Mouse (Mus musculus) liver, embryonic 15.5 days (tissue): ENCODE results near the gene Gabrb1. TPM values are rescaled to one million over a fixed set of nuclear protein-coding genes. Genes with fewer than 3 reads are reported as not detected.
"Not testable (repeated sequence)": the region's sequence is repeated elsewhere in the genome, so short reads cannot be mapped to it uniquely, and the experiment has no call there.

Source experiments
- ATAC-seq: fragments of 200-750 bp; cut with Nextera tagmentation; 2 replicates; pipeline ENCODE4 v1.8.0; 2017; ENCODE audit warnings: moderate number of reproducible peaks, mild to moderate bottlenecking, moderate library complexity; ENCODE audit not compliant: insufficient read depth
- H3K27ac ChIP-seq: fragments of 300-500 bp; sonication (generic); replicated peaks from 2 replicates; pipeline ENCODE4 v1.5.1; 2015; ENCODE audit warnings: mild to moderate bottlenecking, inconsistent platforms
- H3K27me3 ChIP-seq: fragments of 300-500 bp; sonication (generic); 2 replicates; pipeline ENCODE4 v1.6.1; 2015; ENCODE audit warnings: mild to moderate bottlenecking, inconsistent platforms
- H3K36me3 ChIP-seq: fragments of 300-500 bp; sonication (generic); replicated peaks from 2 replicates; pipeline ENCODE4 v1.6.1; 2015; ENCODE audit warnings: moderate library complexity, mild to moderate bottlenecking, inconsistent platforms
- H3K4me1 ChIP-seq: fragments of 300-500 bp; sonication (generic); replicated peaks from 2 replicates; pipeline ENCODE4 v1.6.1; 2015; ENCODE audit warnings: inconsistent platforms
- H3K4me2 ChIP-seq: fragments of 300-500 bp; sonication (generic); 2 replicates; pipeline ENCODE4 v1.6.1; 2015; ENCODE audit warnings: moderate library complexity, mild to moderate bottlenecking, inconsistent platforms
- H3K4me3 ChIP-seq: fragments of 300-500 bp; sonication (generic); replicated peaks from 2 replicates; pipeline ENCODE4 v1.5.1; 2015; ENCODE audit warnings: mild to moderate bottlenecking, inconsistent platforms
- H3K9ac ChIP-seq: fragments of 300-500 bp; sonication (generic); 2 replicates; pipeline ENCODE4 v1.6.1; 2015; ENCODE audit warnings: moderate library complexity, mild to moderate bottlenecking, inconsistent platforms
- H3K9me3 ChIP-seq: fragments of 300-500 bp; sonication (generic); replicated peaks from 2 replicates; pipeline ENCODE4 v1.6.1; 2016; ENCODE audit warnings: inconsistent platforms
- WGBS: fragments of 180-500 bp; shearing (Covaris S2); methylation state at CpG from one replicate; pipeline ENCODE4 v1.1.7; 2015; ENCODE audit warnings: mixed read lengths; ENCODE audit not compliant: insufficient replicate concordance; 5-methylcytosine and 5-hydroxymethylcytosine counted together
- polyA plus RNA-seq: library from polyadenylated mRNA; unstranded; fragments of >200 nt; fragmentation: Nextera tagmentation; extraction: Ambion mirVana; gene quantifications from 2 replicates; pipeline ENCODE4 v1.2.1, GENCODE M21; 2015

Gabrb1 gene
- polyA plus RNA-seq, 1 experiment from 2014 or later = 0.03 TPM

GRCm38 (mm10) chr5:72122414-72123037 is 464.6 kb downstream of the Gabrb1 start:
- no peaks in the 10 kb centered on the region for H3K9me3 ChIP-seq
- ATAC-seq = no peak
- no peak overlapping the region for H3K4me2 ChIP-seq
- H3K9ac ChIP-seq = no peak overlapping the region
- H3K4me1 ChIP-seq = no peaks in the 10 kb centered on the region
- no peak overlapping the region for H3K27ac ChIP-seq
- no peak overlapping the region for H3K4me3 ChIP-seq
- no peaks in the 10 kb centered on the region for H3K27me3 ChIP-seq
- H3K36me3 ChIP-seq = no peaks in the 10 kb centered on the region
- WGBS = 48% methylated on average over 6 of the region's 6 CpGs

DNA sequence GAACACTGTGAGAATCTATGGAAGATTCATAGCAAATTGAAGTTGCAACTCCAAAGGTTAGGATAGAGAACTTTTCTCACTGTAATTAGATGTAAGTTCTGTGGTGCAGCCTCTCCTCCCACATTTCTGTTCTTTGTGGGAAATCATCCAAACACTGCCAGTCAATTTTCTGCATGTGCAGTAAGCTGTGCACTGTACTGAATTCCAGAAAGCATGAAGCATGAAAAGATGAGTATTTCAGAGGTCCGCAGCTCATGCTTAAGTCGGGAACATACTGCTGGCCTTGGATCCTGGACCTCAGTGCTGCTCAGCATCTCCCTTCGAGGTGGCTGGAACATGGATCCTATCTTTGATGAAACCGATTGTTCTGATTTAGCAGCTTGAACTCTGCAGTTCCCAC is 468.8 kb downstream of the Gabrb1 start:
- Histone ChIP-seq H3K27me3 (no peaks in the 10 kb centered on the region), H3K4me3 (no peak overlapping the region), H3K9me3 (no peaks in the 10 kb centered on the region), H3K36me3 (no peaks in the 10 kb centered on the region), H3K4me2 (no peak overlapping the region), H3K4me1 (no peaks in the 10 kb centered on the region), H3K27ac (no peak overlapping the region), H3K9ac (no peak overlapping the region)
- 71% methylated on average over 4 of the region's 4 CpGs for WGBS
- ATAC-seq = no peak

DNA sequence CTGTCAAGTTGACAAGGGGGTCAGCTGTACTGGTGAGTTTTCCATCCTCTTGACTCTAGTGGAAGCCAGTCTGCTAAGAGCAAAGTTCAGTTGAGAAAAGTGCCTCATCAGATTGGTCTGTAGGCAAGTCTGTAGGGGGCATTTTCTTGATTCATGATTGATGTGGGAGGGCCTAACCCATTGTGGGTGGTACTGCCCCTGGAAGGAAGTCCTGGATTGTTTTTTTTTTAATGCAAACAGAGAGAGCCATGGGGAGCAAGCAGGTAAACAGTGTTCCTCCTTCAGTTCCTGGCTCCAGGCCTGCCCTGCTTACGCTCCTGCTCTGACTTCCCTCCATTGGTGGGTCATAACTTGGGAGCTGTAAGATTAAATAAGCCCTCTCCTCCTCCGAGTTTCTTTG is 476.0 kb downstream of the Gabrb1 start:
- Histone ChIP-seq H3K9me3 (no peaks in the 10 kb centered on the region), H3K4me1 (no peaks in the 10 kb centered on the region), H3K27me3 (no peaks in the 10 kb centered on the region), H3K27ac (no peak overlapping the region), H3K36me3 (no peaks in the 10 kb centered on the region), H3K4me2 (no peak overlapping the region), H3K4me3 (no peak overlapping the region), H3K9ac (no peak overlapping the region)
- ATAC-seq = no peak
- 38% methylated on average over 2 of the region's 2 CpGs for WGBS

- Histone ChIP-seq H3K36me3 (no peaks in the 10 kb centered on the region), H3K27me3 (no peaks in the 10 kb centered on the region), H3K4me2 (no peak overlapping the region), H3K4me1 (no peaks in the 10 kb centered on the region), H3K9me3 (no peaks in the 10 kb centered on the region), H3K4me3 (no peak overlapping the region), H3K27ac (no peak overlapping the region), H3K9ac (no peak overlapping the region)
- WGBS = 64% methylated on average over 7 of the region's 7 CpGs
- ATAC-seq = no peak
Measured at GRCm38 (mm10) chr5:72138256-72138655, 480.3 kb downstream of the Gabrb1 start.

- 57% methylated on average over 1 of the region's 1 CpGs for WGBS
- no peak overlapping the region for H3K9ac ChIP-seq
- H3K27ac ChIP-seq = no peak overlapping the region
- ATAC-seq = no peak
- no peaks in the 10 kb centered on the region for H3K27me3 ChIP-seq
- no peaks in the 10 kb centered on the region for H3K36me3 ChIP-seq
- H3K4me3 ChIP-seq = no peak overlapping the region
- H3K4me2 ChIP-seq = no peak overlapping the region
- no peaks in the 10 kb centered on the region for H3K4me1 ChIP-seq
- no peaks in the 10 kb centered on the region for H3K9me3 ChIP-seq
Measured at GRCm38 (mm10) chr5:72139619-72140018, 481.7 kb downstream of the Gabrb1 start.

DNA sequence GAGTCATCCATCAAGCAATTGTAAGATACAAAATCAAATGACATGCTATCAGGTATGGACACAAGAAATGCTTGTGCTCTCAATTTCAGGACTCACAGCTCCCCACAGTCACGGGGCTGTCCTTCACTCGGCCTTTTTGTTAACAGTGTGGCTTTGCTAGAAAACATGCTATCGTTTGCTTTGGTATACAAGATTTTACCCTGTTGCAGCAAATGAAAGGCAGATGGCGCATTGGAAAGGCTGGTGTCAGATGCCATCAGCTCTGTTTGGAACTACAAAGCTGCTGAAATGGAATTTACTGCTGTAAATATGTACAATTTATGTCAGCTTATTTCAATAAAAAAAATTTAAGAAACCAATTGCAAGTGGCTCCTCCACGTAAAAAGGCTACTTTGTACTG is 490.8 kb downstream of the Gabrb1 start:
- 72% methylated on average over 5 of the region's 5 CpGs for WGBS
- H3K9ac ChIP-seq = no peak overlapping the region
- H3K4me3 ChIP-seq = no peak overlapping the region
- no peaks in the 10 kb centered on the region for H3K9me3 ChIP-seq
- no peak for ATAC-seq
- no peak overlapping the region for H3K4me2 ChIP-seq
- H3K27me3 ChIP-seq = no peaks in the 10 kb centered on the region
- H3K4me1 ChIP-seq = no peaks in the 10 kb centered on the region
- H3K27ac ChIP-seq = no peak overlapping the region
- no peaks in the 10 kb centered on the region for H3K36me3 ChIP-seq

GRCm38 (mm10) chr5:72150870-72151269 is 493.0 kb downstream of the Gabrb1 start:
- Histone ChIP-seq H3K4me3 (no peak overlapping the region), H3K4me1 (no peaks in the 10 kb centered on the region), H3K27ac (no peak overlapping the region), H3K36me3 (0 out of 2 replicates have a peak, but pooled peaks cover 4% of the 10 kb centered on the region), H3K9me3 (no peaks in the 10 kb centered on the region), H3K4me2 (no peak overlapping the region), H3K9ac (no peak overlapping the region), H3K27me3 (no peaks in the 10 kb centered on the region)
- 79% methylated on average over 5 of the region's 5 CpGs for WGBS
- no peak for ATAC-seq

GRCm38 (mm10) chr5:72155686-72156085 is 497.8 kb downstream of the Gabrb1 start:
- H3K4me3 ChIP-seq, H3K27ac ChIP-seq, H3K27me3 ChIP-seq, H3K4me2 ChIP-seq, H3K4me1 ChIP-seq, H3K9ac ChIP-seq, ATAC-seq, H3K9me3 ChIP-seq: not testable (repeated sequence)
- 72% methylated on average over 3 of the region's 3 CpGs for WGBS
- H3K36me3 ChIP-seq = peaks cover 35% of the 10 kb centered on the region

- no peak for ATAC-seq
- H3K4me3 ChIP-seq = no peak overlapping the region
- WGBS = 67% methylated on average over 5 of the region's 5 CpGs
- no peak overlapping the region for H3K27ac ChIP-seq
- no peaks in the 10 kb centered on the region for H3K9me3 ChIP-seq
- peaks cover 44% of the 10 kb centered on the region for H3K36me3 ChIP-seq
- H3K4me1 ChIP-seq = no peaks in the 10 kb centered on the region
- H3K4me2 ChIP-seq = no peak overlapping the region
- H3K9ac ChIP-seq = no peak overlapping the region
- H3K27me3 ChIP-seq = no peaks in the 10 kb centered on the region
Measured at GRCm38 (mm10) chr5:72156598-72156997, 498.7 kb downstream of the Gabrb1 start.

GRCm38 (mm10) chr5:72158667-72159066 is 500.8 kb downstream of the Gabrb1 start:
- H3K27ac ChIP-seq = no peak overlapping the region
- no peak overlapping the region for H3K9ac ChIP-seq
- H3K27me3 ChIP-seq = no peaks in the 10 kb centered on the region
- no peak overlapping the region for H3K4me2 ChIP-seq
- peaks cover 6% of the 10 kb centered on the region; the same call in 1 of the 2 replicates for H3K4me1 ChIP-seq
- WGBS = 79% methylated on average over 12 of the region's 12 CpGs
- H3K36me3 ChIP-seq = peaks cover 60% of the 10 kb centered on the region
- no peaks in the 10 kb centered on the region for H3K9me3 ChIP-seq
- ATAC-seq = no peak
- H3K4me3 ChIP-seq = no peak overlapping the region

GRCm38 (mm10) chr5:72159537-72159936 is 501.6 kb downstream of the Gabrb1 start:
- H3K36me3 ChIP-seq = peaks cover 60% of the 10 kb centered on the region
- no peak overlapping the region for H3K4me2 ChIP-seq
- no peak overlapping the region for H3K27ac ChIP-seq
- no peaks in the 10 kb centered on the region for H3K9me3 ChIP-seq
- 44% methylated on average over 6 of the region's 6 CpGs for WGBS
- peaks cover 8% of the 10 kb centered on the region for H3K4me1 ChIP-seq
- no peaks in the 10 kb centered on the region for H3K27me3 ChIP-seq
- no peak overlapping the region for H3K4me3 ChIP-seq
- H3K9ac ChIP-seq = no peak overlapping the region
- no peak for ATAC-seq
